Mouse (Mus musculus) lung, postnatal 0 days (tissue): Measurements from ENCODE around the gene Arf4.

Experiments
- CTCF ChIP-seq: IDR thresholded peaks from 2 replicates; pipeline ENCODE4 v1.5.1; 2016; ENCODE audit warnings: antibody characterized with exemption, mild to moderate bottlenecking
- EP300 ChIP-seq: IDR thresholded peaks from 2 replicates; pipeline ENCODE4 v1.6.1; 2016; ENCODE audit warnings: antibody characterized with exemption, mild to moderate bottlenecking, control low read depth

GRCm38 (mm10) chr14:26668371-26669291, 30.8 kb downstream of the Arf4 start:
- TF ChIP-seq CTCF (no peak), EP300 (no peak)
